Mouse (Mus musculus) ES-Bruce4 (cell line): ENCODE measurements around the gene Rhbdf2.

Experiments
- CTCF ChIP-seq: IDR thresholded peaks from one replicate; pipeline ENCODE4 v1.8.1; 2011; ENCODE audit warnings: low read depth, low read length
- EP300 ChIP-seq: IDR thresholded peaks from 2 replicates; pipeline ENCODE4 v1.6.1; 2011; ENCODE audit warnings: low read depth, low read length; ENCODE audit not compliant: insufficient read depth
- POLR2A ChIP-seq: IDR thresholded peaks from one replicate; pipeline ENCODE4 v1.8.1; 2011; ENCODE audit warnings: low read length; ENCODE audit not compliant: insufficient read depth

DNA sequence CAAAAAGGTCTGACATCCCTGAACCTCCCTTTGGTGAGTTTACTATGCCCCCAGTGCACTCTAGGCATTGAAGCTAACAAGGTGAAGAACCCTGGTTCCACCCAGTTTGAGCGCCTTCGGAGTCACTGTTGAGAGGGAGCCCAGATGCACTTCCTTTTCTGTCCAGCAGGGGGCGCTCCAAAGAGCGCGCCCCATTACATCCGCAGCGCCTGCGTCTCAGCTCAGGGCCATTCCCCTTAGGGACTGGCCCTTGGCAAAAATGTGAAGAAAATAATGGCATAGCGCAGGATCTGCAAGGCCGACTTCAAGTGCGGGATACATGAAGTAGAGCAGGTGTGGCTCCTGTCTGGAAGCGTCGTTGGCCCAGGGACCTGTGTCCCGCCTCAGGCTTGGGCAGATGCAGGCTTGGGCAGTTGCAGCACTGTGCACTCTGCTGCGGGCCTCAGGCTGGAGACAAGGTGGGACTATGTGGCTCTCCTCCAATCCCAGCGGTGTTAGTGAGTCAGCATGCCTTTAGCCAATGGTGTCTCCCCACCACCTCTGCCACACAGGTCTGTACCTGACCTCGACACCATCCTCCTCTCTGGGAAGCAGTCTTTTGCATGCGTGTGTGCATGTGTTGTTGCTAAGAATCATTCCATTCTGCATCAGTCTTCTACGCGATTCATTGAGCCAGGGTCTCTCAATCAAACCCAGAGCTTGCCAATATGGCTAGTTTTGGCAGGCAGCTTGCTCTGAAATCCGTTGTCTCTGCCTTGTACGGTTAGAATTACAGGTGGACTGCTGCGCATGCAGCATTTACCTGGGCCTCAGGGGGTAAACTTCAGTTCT, 39.8 kb downstream of the Rhbdf2 start:
- TF ChIP-seq EP300 (no peak), CTCF (peak; percentile 93), POLR2A (peak; percentile 35)
